Mouse (Mus musculus): ENCODE results near the gene Bag5.

DNA sequence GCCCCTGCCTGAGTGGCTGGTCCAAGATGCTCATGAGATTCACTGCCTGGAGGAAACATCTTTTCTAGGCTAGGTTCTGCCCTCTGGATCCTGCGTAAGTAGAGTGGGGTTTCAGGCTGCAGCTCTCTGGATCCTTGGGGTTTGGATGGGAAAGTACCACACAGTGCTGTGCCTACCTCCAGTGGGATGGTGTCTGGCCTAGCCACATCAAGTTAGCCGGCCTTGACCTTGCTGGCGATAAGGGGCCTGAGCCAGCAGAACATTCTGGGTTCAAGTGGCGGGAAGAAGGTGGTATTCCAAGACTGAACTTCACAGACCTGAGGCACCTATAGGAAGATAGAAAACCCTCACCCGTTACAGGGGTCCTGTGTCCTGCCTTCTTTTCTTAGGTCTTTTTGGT is 45.6 kb downstream of the Bag5 start:
- TF ChIP-seq CTCF (IDR thresholded peaks at IDR 0.05; ENCODE audit: low read depth, low read length) (no peak), POLR2A (IDR thresholded peaks at IDR 0.05; ENCODE audit: extremely low read depth, insufficient read depth, low read length) (no peak)
